Mouse (Mus musculus) olfactory bulb, adult 2 months (tissue): Measurements from ENCODE around the gene Clca3a1. TPM values are rescaled to one million over a fixed set of nuclear protein-coding genes. Genes with fewer than 3 reads are reported as not detected.
"Not testable (repeated sequence)": the region's sequence is repeated elsewhere in the genome, so short reads cannot be mapped to it uniquely, and the experiment has no call there.

ENCODE experiments used
- H3K27ac ChIP-seq: fragments of 200-500 bp; 2 replicates; pipeline ENCODE4 v1.5.1; 2012; ENCODE audit warnings: low read depth, low read length; ENCODE audit not compliant: insufficient read depth
- H3K4me1 ChIP-seq: fragments of 200-500 bp; 2 replicates; pipeline ENCODE4 v1.6.1; 2012; ENCODE audit warnings: low read length; ENCODE audit not compliant: control insufficient read depth, insufficient read depth
- H3K4me3 ChIP-seq: fragments of 200-500 bp; 2 replicates; pipeline ENCODE4 v1.5.1; 2012; ENCODE audit warnings: mild to moderate bottlenecking, low read depth, low read length, moderate library complexity; ENCODE audit not compliant: insufficient read depth
- CTCF ChIP-seq: fragments of 200-500 bp; IDR thresholded peaks from 2 replicates; pipeline ENCODE4 v1.5.1; 2012; ENCODE audit warnings: low read depth, mild to moderate bottlenecking, low read length, moderate library complexity; ENCODE audit not compliant: insufficient read depth
- POLR2A ChIP-seq: fragments of 200-500 bp; IDR thresholded peaks from 2 replicates; pipeline ENCODE4 v1.6.1; 2012; ENCODE audit warnings: mild to moderate bottlenecking, low read depth, low read length, moderate library complexity; ENCODE audit not compliant: insufficient read depth
- WGBS: fragments of 180-500 bp; shearing (Covaris S2); methylation state at CpG from one replicate; pipeline ENCODE4 v1.1.7; 2018; 5-methylcytosine and 5-hydroxymethylcytosine counted together
- polyA plus RNA-seq: library from polyadenylated mRNA; stranded (reverse); fragments of >200 nt; gene quantifications from 2 replicates; pipeline ENCODE4 v1.2.4, GENCODE M21; 2012; ENCODE audit warnings: low replicate concordance; ENCODE audit not compliant: missing spikeins, insufficient read depth, insufficient read length

Clca3a1 gene
- polyA plus RNA-seq: not detected in 2 replicates

DNA sequence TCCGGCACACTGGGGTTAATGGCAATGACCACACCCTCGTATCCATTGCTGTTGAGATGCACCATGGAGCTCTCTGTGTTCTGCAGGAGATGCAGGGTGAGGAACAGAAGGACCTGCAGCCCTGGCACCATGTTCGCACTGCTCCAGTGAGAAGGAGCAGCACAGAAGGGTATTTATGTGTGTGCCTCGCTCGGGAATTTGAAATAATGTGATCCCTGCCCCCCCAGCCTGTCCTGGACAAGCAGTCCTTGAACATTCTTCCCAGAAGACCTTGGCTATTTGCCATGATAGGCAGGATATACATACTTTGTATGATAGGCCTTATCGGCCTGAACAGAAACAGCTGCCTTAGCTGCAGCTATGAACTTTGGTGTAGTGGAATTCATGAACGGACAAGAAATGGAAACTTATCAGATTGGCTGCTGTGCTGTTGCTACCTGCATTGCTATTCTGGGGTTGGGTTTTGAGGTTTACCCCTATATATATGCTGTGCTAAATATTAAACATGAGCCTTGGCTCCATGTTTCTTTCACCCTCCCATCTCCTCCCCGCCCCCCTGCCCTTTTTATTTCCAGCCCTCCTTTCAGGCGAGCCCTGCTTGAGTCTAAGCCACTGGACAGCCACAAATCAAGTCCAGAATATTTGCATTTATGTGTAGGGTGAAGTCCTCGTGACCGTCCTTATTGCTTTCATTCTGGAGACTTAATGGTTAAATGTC is at the start of gene Clca3a1:
Gene Clca3a1 (minus strand): TSS at position 386 of the 718 bp plus-strand sequence.
- TF ChIP-seq POLR2A: no peak
- no peak for TF ChIP-seq CTCF
- 86% methylated on average over 11 of the region's 11 CpGs for WGBS
- Histone ChIP-seq H3K4me1 (no peaks in the 10 kb centered on the region), H3K4me3 (no peak within 1 kb of the TSS), H3K27ac (no peak within 1 kb of the TSS)

DNA sequence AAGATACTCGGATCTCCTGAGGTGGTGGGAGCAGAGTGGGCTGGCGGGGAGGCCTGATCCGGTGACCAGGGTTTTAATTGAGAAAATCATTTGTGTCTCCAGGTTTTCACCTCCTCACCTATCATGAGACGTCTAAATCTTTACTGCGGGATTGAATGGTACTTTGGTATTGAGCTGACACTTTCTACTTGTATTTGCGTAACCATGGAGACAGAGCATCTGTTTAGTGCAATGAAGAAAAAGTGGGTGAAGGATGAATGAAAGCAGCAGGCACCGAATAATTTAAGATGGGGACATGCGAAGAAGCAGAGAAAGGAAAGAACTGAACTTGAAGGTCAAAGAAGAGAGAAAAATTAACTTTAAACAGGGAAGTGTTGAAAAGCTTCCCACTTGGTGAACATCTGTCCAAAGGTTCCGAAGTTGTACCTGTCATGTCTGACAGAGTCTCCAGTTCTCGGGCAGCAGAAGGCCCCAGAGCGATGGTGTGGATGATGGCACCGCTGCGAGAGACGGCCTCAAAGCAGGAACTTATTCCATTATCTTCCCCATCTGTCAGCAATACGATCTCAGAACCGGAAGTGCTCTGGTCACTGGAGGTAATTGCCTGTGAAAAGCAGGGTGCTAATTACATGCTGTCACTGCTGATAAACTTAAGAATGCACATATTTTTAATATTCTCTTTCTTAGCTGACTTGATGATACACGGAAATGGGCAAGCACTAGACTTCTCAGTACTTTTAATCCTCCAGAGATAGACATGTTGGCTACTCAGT is 47.6 kb upstream of the Clca3a1 start:
- not testable (repeated sequence) for H3K27ac ChIP-seq, H3K4me1 ChIP-seq, H3K4me3 ChIP-seq
- 61% methylated on average over 16 of the region's 17 CpGs for WGBS

DNA sequence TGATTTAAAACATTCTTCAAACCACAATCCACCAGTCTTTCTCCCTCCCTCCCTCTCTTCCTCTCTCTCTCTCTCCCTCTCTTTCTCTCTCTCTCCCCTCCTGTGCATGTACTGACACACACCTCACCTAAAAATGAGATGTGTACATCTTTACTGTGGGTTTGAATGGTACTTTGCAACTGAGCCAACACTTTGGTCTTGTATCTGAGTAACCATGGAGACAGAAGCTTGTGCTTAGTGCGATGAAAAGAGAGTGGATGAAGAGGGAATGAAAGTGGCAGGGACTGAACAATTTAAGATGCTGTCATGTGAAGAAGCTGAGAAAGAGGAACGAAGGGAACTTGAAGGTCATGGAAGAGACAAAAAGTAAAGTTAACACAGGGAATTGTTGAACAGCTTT is 45.8 kb upstream of the Clca3a1 start:
- not testable (repeated sequence) for H3K4me1 ChIP-seq
- 21% methylated on average over 2 of the region's 2 CpGs for whole genome bisulfite sequencing

DNA sequence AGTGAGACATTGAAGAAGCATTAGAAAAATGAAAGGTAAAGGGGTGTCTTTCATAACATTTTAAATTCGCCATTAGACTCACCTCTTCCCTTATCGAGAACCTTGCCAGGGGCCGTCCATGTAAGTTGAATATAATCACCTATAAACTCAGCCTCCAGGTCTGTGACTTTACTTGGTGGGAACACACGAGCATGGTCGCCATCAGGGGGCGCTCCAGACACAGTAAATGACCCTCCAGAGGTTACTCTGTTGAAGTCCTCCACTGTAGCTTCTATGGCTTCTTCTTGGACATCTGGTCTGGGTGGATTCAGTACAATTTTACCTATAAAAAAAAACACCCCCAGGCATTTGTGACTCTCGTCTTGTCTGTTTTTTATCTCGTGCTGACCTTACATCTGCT is 41.1 kb upstream of the Clca3a1 start:
- 49% methylated on average over 8 of the region's 8 CpGs for WGBS
- no peak for TF ChIP-seq POLR2A
- no peak for TF ChIP-seq CTCF
- H3K27ac ChIP-seq: no peak overlapping the region
- H3K4me1 ChIP-seq: no peaks in the 10 kb centered on the region
- no peak overlapping the region for H3K4me3 ChIP-seq

More for the DNA sequence above, 45.8 kb upstream of the Clca3a1 start:
- not testable (repeated sequence) for H3K27ac ChIP-seq, H3K4me3 ChIP-seq

DNA sequence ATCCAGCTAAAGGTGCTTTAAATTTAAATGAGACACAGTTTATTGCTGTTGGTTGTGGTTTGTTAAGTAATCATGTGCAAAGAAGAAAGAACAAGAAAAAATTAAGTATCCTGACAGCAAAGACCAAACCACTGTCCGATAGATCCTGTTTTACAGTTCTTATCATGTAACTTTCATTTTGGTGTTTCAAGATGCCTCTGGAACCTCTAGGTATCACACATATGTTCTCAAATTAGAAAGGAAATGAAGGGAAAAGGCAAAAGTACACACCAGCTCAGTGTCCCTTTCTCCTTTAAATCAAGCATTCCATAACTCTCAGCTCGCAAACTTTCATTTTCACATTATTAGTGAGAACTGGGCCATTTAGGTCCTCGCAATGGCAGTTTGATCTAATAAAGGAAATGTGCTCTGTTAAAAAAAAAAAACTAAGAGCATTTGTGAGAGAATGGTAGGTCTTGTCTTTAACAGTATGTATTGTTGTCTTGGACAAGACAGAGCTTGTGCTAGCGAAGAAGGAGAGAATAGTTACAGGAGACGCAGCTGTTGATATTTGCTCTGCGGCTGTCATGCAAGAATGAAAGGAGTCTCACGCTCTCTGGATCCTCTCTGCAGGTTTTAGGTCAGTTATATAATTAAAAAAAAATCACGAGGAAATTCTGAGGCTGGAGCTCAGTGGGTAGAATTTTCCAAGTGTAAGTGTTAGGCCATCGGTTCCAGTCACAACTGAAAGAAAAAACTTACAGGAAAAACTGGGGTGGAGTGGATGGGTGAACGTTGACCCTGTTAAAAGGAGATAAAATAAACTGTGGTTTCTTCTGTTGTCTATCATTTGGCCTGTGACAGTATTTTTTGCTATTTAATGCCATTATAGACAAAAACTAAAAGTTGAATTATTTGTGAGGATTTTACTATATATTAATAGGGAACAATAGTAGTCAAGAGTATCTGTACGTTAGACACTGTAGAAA is 24.7 kb upstream of the Clca3a1 start:
- 84% methylated on average over 11 of the region's 11 CpGs for WGBS
- TF ChIP-seq POLR2A (no peak), CTCF (no peak)
- Histone ChIP-seq H3K27ac (no peak overlapping the region), H3K4me3 (no peak overlapping the region), H3K4me1 (no peaks in the 10 kb centered on the region)

DNA sequence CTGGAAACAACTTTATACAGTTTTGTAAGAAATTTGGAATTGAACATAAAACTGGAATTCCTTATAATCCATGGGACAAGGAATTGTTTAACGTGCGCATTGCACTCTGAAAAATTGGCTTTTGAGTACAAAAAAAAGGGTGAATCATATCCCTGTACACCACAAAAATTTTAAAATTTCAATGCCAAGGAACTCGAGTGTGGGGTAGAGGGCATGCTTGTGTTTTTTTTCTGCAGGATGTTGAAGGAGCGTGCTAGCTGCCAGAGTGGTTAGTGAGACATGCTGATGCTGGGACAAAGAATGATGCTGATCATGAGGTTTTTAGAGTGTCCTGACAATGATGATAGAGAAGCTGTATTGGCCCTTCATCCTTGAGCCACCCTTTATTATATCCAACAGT is 4.4 kb upstream of the Clca3a1 start:
- Histone ChIP-seq H3K4me3 (no peak overlapping the region), H3K4me1 (no peaks in the 10 kb centered on the region), H3K27ac (no peak overlapping the region)
- 87% methylated on average over 4 of the region's 4 CpGs for WGBS
- TF ChIP-seq CTCF (no peak), POLR2A (no peak)

DNA sequence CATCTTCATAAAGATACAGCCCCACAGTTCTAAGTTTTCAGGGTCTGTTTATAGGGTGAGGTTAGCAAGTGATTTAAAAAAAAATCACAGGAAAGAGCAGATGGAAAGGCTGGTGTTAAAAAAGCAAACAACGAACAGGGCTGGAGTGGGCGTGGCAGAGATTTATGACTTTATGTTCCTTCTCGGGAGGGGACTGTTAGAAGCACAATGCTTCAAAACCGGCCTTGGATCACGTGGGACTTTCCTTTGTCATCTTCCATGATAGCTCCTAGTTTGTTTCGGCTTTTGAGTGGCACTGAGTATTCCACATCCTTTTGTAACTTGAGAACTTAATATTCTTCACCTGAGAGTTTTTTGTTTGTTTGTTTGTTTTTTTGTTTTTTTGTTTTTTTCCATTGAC is 677 bp upstream of the Clca3a1 start:
- no peaks in the 10 kb centered on the region for H3K4me1 ChIP-seq
- 80% methylated on average over 6 of the region's 6 CpGs for WGBS
- no peak overlapping the region for H3K4me3 ChIP-seq
- H3K27ac ChIP-seq: no peak overlapping the region
- TF ChIP-seq POLR2A: no peak
- no peak for TF ChIP-seq CTCF

DNA sequence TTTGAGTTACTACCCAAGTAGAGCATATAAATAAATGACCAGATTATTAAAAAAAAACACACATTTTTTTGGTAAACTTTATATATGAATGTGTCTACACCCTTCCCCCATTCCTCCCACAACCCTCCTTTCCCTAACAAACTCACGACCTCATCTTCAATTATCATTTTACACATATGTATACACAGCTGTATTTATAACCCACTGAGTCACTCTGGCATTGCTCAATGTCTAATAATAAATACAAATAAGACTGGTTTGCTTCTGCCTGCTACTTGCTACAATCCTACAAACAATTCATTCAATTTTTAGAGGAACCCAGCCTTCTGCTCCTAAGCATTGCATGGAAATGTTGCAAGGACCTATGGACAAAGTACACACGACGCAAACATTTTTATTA is 1.1 kb downstream of the Clca3a1 start:
- WGBS: 69% methylated on average over 3 of the region's 3 CpGs
- TF ChIP-seq POLR2A (no peak), CTCF (no peak)
- no peak overlapping the region for H3K4me3 ChIP-seq
- H3K4me1 ChIP-seq: no peaks in the 10 kb centered on the region
- no peak overlapping the region for H3K27ac ChIP-seq

DNA sequence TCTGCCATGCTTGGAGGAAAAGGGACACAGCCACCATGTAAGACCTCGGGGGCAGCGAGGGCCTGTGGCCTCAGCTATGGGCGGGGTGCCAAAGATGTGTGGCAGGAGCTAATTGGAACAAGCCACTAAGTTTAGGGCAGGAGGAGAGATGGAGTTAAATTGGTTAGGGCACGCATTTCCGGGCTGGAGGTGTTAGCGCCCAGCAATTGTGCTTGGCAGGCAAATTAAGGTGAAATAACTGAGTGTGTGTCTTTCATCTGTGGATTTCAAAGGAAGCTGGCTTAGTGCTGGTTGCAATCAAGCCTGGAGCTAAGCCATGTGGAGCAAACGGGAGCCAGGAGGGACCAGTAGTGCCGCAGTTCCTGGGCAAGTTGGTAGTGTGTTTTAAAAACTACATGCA is 4.7 kb downstream of the Clca3a1 start:
- not testable (repeated sequence) for H3K4me3 ChIP-seq, H3K4me1 ChIP-seq, H3K27ac ChIP-seq
- 50% methylated on average over 8 of the region's 8 CpGs for WGBS
